Mouse (Mus musculus): ENCODE data around the gene Fam57b.

Fam57b gene

GRCm38 (mm10) chr7:126825952-126826351, 28.5 kb downstream of the Fam57b start:
- no peak for DNase-seq (ENCODE audit: low read depth)

- DNase-seq (ENCODE audit: low read depth): no peak
These were observed 34.1 kb downstream of the Fam57b start, which contains the start of gene 4930451I11Rik for GRCm38 (mm10) chr7:126831539-126831938. TSS of gene 4930451I11Rik (minus strand) at chr7:126831639.

GRCm38 (mm10) chr7:126832036-126832598, 34.6 kb downstream of the Fam57b start:
- peak; percentile 90 for DNase-seq (ENCODE audit: low read depth)

GRCm38 (mm10) chr7:126833294-126833693, 35.8 kb downstream of the Fam57b start:
- DNase-seq (ENCODE audit: low read depth): no peak

GRCm38 (mm10) chr7:126843276-126843675, 45.8 kb downstream of the Fam57b start:
- DNase-seq (ENCODE audit: low read depth): no peak

- DNase-seq (ENCODE audit: low read depth): no peak
These were observed 48.0 kb downstream of the Fam57b start for GRCm38 (mm10) chr7:126845516-126845915.

GRCm38 (mm10) chr7:126847116-126847420, 49.6 kb downstream of the Fam57b start, which contains the start of gene Doc2a:
TSS of gene Doc2a (plus strand) at chr7:126847416.
- no peak for DNase-seq (ENCODE audit: low read depth)

GRCm38 (mm10) chr7:126847421-126848398, 50.2 kb downstream of the Fam57b start:
- DNase-seq (ENCODE audit: low read depth): no peak

GRCm38 (mm10) chr7:126848794-126849193, 51.3 kb downstream of the Fam57b start:
- DNase-seq (ENCODE audit: low read depth): no peak

GRCm38 (mm10) chr7:126850161-126850560, 52.7 kb downstream of the Fam57b start:
- no peak for DNase-seq (ENCODE audit: low read depth)

GRCm38 (mm10) chr7:126851192-126851591, 53.7 kb downstream of the Fam57b start:
- no peak for DNase-seq (ENCODE audit: low read depth)

- no peak for DNase-seq (ENCODE audit: low read depth)
These were observed 56.0 kb downstream of the Fam57b start for GRCm38 (mm10) chr7:126853454-126853853.

GRCm38 (mm10) chr7:126855641-126856040, 58.2 kb downstream of the Fam57b start:
- DNase-seq (ENCODE audit: low read depth): no peak

GRCm38 (mm10) chr7:126856741-126857420, 59.4 kb downstream of the Fam57b start:
- DNase-seq (ENCODE audit: low read depth): peak; percentile 53

- peak; percentile 26 for DNase-seq (ENCODE audit: low read depth)
These were observed 63.5 kb downstream of the Fam57b start for GRCm38 (mm10) chr7:126860987-126861386.

GRCm38 (mm10) chr7:126861429-126862130, 64.1 kb downstream of the Fam57b start, which contains the start of gene Hirip3:
TSS of gene Hirip3 (plus strand) at chr7:126861972.
- peak; percentile 93 for DNase-seq (ENCODE audit: low read depth)

- DNase-seq (ENCODE audit: low read depth): peak; percentile 95
These were observed 64.8 kb downstream of the Fam57b start, which contains the start of gene Ino80e for GRCm38 (mm10) chr7:126862147-126862784. TSS of gene Ino80e (minus strand) at chr7:126862377.

GRCm38 (mm10) chr7:126863791-126864190, 66.3 kb downstream of the Fam57b start:
- DNase-seq (ENCODE audit: low read depth): no peak

GRCm38 (mm10) chr7:126867534-126867933, 70.1 kb downstream of the Fam57b start:
- DNase-seq (ENCODE audit: low read depth): no peak

- no peak for DNase-seq (ENCODE audit: low read depth)
These were observed 70.5 kb downstream of the Fam57b start for GRCm38 (mm10) chr7:126868003-126868402.

- DNase-seq (ENCODE audit: low read depth): no peak
These were observed 72.5 kb downstream of the Fam57b start for GRCm38 (mm10) chr7:126869780-126870519.

Data from naive thymus-derived CD4-positive, alpha-beta T cell, adult 2 months (primary cell).